ENCODE assay signal across 12 mouse cellular contexts in the genomic region with DNA sequence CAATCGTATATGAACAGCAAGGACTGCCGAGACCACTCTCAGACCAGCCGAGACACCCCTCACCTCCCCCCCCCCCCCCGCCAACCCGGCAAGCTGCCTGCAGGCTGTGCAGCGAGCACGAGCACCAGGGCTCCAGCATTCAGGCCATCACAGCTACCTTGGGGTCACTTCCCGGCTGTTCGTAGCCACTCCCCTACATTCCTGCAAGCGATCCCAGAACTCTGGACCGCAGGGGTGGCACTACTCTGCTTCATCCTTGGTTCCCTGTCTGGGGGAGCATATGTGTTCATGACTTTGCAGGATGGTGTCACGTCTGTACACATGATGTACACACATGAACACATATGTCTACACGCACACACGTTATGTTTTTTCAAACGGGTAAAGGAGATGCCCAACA. TPM values are rescaled to one million over a fixed set of nuclear protein-coding genes. Genes with fewer than 3 reads are reported as not detected.
DNase-seq lines count a peak whose midpoint lies in the region; ATAC-seq and TF ChIP-seq lines count a peak whose summit lies in the region.
"Had no signal": no experiment of that assay in that cellular context is flagged by ENCODE, and none has a peak within 500 bp of the region (broad histone marks: within the 10 kb centered on the region; RNA-seq: fewer than 3 reads in every experiment).

No protein-coding gene starts in this region.

- no peak overlapping the region for H3K9ac ChIP-seq in intestine, embryonic 14.5 days (ENCODE audit: low read length)
- no peak overlapping the region for H3K9ac ChIP-seq in intestine, embryonic 16.5 days (ENCODE audit: low read depth, low read length)
- no peak overlapping the region for H3K9ac ChIP-seq in limb, embryonic 11.5 days (ENCODE audit: low read length)
- H3K9ac ChIP-seq: forebrain, embryonic 12.5 days had no signal

- no peak for ATAC-seq in intestine, embryonic 14.5 days (replicated peaks; ENCODE audit: low FRiP score, low TSS enrichment, low read depth)
- no peak for ATAC-seq in intestine, embryonic 16.5 days
- ATAC-seq in limb, embryonic 11.5 days (ENCODE audit: insufficient number of reproducible peaks, low FRiP score, low TSS enrichment, low read depth) = peak; percentile 11; the same call in 1 of the 2 replicates
- ATAC-seq in activated CD4-positive, CD25-positive, alpha-beta regulatory T cell, adult 4 months = no peak
- ATAC-seq in inflammation-experienced regulatory T-cells, adult 6 months = no peak

- no peak for TF ChIP-seq POLR2A in brain, embryonic 14.5 days (IDR thresholded peaks at IDR 0.05; ENCODE audit: borderline replicate concordance, extremely low read depth, insufficient read depth, insufficient read length, poor library complexity, severe bottlenecking)

- H3K27ac ChIP-seq in intestine, embryonic 14.5 days (ENCODE audit: low read depth) = no peak overlapping the region
- H3K27ac ChIP-seq in intestine, embryonic 16.5 days (ENCODE audit: low read length) = no peak overlapping the region
- no peak overlapping the region; the same call in 1 of the 2 replicates for H3K27ac ChIP-seq in embryonic facial prominence, embryonic 10.5 days (replicated peaks)
- no peak overlapping the region for H3K27ac ChIP-seq in limb, embryonic 11.5 days (replicated peaks; ENCODE audit: low read depth, low read length)
- H3K27ac ChIP-seq: forebrain, embryonic 12.5 days had no signal

- WGBS in intestine, embryonic 14.5 days = 24% methylated on average over 11 of the region's 15 CpGs
- WGBS in intestine, embryonic 16.5 days = 23% methylated on average over 11 of the region's 15 CpGs
- WGBS in embryonic facial prominence, embryonic 10.5 days = 28% methylated on average over 13 of the region's 15 CpGs
- WGBS in limb, embryonic 11.5 days = 27% methylated on average over 11 of the region's 15 CpGs

- H3K4me3 ChIP-seq in intestine, embryonic 14.5 days (ENCODE audit: low read depth, low read length) = no peak overlapping the region
- H3K4me3 ChIP-seq in intestine, embryonic 16.5 days (ENCODE audit: low read length) = no peak overlapping the region
- H3K4me3 ChIP-seq in embryonic facial prominence, embryonic 10.5 days = peak overlapping the region; percentile 25; the same call in 1 of the 2 replicates
- H3K4me3 ChIP-seq in limb, embryonic 11.5 days (ENCODE audit: low read depth, low read length) = no peak overlapping the region
- H3K4me3 ChIP-seq: forebrain, embryonic 12.5 days had no signal

- H3K9me3 ChIP-seq in intestine, embryonic 14.5 days (ENCODE audit: control insufficient read depth, low read length) = no peaks in the 10 kb centered on the region
- H3K9me3 ChIP-seq in intestine, embryonic 16.5 days (ENCODE audit: control insufficient read depth, low read length) = no peaks in the 10 kb centered on the region
- H3K9me3 ChIP-seq in embryonic facial prominence, embryonic 10.5 days = no peaks in the 10 kb centered on the region
- H3K9me3 ChIP-seq in limb, embryonic 11.5 days (ENCODE audit: control insufficient read depth, low read length) = no peaks in the 10 kb centered on the region
- H3K9me3 ChIP-seq: forebrain, embryonic 12.5 days had no signal

- no peak for TF ChIP-seq CTCF in brain, embryonic 14.5 days (IDR thresholded peaks at IDR 0.05; ENCODE audit: borderline replicate concordance, extremely low read depth, insufficient read depth, insufficient read length)

- H3K4me2 ChIP-seq in intestine, embryonic 14.5 days (ENCODE audit: low read length) = peak overlapping the region; percentile 26; the same call in 1 of the 2 replicates
- no peak overlapping the region; the same call in 1 of the 2 replicates for H3K4me2 ChIP-seq in intestine, embryonic 16.5 days (ENCODE audit: low read depth, low read length)
- peak overlapping the region; percentile 18; the same call in 1 of the 2 replicates for H3K4me2 ChIP-seq in limb, embryonic 11.5 days (ENCODE audit: low read depth, severe bottlenecking)
- H3K4me2 ChIP-seq: forebrain, embryonic 12.5 days; liver, embryonic 11.5 days had no signal

- H3K4me1 ChIP-seq in intestine, embryonic 14.5 days (replicated peaks; ENCODE audit: control insufficient read depth, insufficient read depth, low read length) = 0 out of 2 replicates have a peak, but pooled peaks cover 3% of the 10 kb centered on the region
- peaks cover 10% of the 10 kb centered on the region for H3K4me1 ChIP-seq in intestine, embryonic 16.5 days (ENCODE audit: control insufficient read depth, insufficient read depth, low read length)
- peaks cover 48% of the 10 kb centered on the region for H3K4me1 ChIP-seq in embryonic facial prominence, embryonic 10.5 days
- 0 out of 2 replicates have a peak, but pooled peaks cover 2% of the 10 kb centered on the region for H3K4me1 ChIP-seq in limb, embryonic 11.5 days (ENCODE audit: control insufficient read depth, insufficient read depth, low read length)

- DNase-seq in intestine, embryonic 14.5 days (ENCODE audit: low spot score) = peak; percentile 60
- peak; percentile 1 for DNase-seq in brain, embryonic 14.5 days (ENCODE audit: low read depth)
- peak; percentile 51 for DNase-seq in embryonic facial prominence, embryonic 10.5 days (ENCODE audit: low spot score)
- peak; percentile 53 for DNase-seq in limb, embryonic 11.5 days (ENCODE audit: low spot score)
- no peak for DNase-seq in testis, postnatal 10 days (ENCODE audit: low spot score)
- DNase-seq: adrenal gland, adult 8-10 months; gastrocnemius, postnatal 25 days had no signal

- H3K36me3 ChIP-seq in intestine, embryonic 14.5 days (ENCODE audit: control insufficient read depth, insufficient read depth, low read length) = peaks cover 30% of the 10 kb centered on the region
- peaks cover 10% of the 10 kb centered on the region for H3K36me3 ChIP-seq in intestine, embryonic 16.5 days (ENCODE audit: control insufficient read depth, insufficient read depth, low read length)
- H3K36me3 ChIP-seq in embryonic facial prominence, embryonic 10.5 days (replicated peaks) = peaks cover 35% of the 10 kb centered on the region
- peaks cover 15% of the 10 kb centered on the region for H3K36me3 ChIP-seq in limb, embryonic 11.5 days (ENCODE audit: control insufficient read depth, insufficient read depth, low read length)

- H3K27me3 ChIP-seq in intestine, embryonic 14.5 days (replicated peaks; ENCODE audit: control insufficient read depth, insufficient read depth, low read length) = no peaks in the 10 kb centered on the region
- H3K27me3 ChIP-seq in intestine, embryonic 16.5 days (replicated peaks; ENCODE audit: control insufficient read depth, insufficient read depth, low read length) = no peaks in the 10 kb centered on the region
- H3K27me3 ChIP-seq in embryonic facial prominence, embryonic 10.5 days (replicated peaks; ENCODE audit: low read depth, poor library complexity, severe bottlenecking) = no peaks in the 10 kb centered on the region
- H3K27me3 ChIP-seq in limb, embryonic 11.5 days (ENCODE audit: control insufficient read depth, insufficient read depth, low read length) = no peaks in the 10 kb centered on the region
- H3K27me3 ChIP-seq: forebrain, embryonic 12.5 days had no signal

RNA-seq across cellular contexts. Expression of gene Ephb4, which starts 27.7 kb away (rescaled TPM):
- 48.2 and 51.3 TPM in 2 replicates for polyA plus RNA-seq in intestine, embryonic 14.5 days (2014; fragmentation: Nextera tagmentation; extraction: Ambion mirVana)
- polyA plus RNA-seq in intestine, embryonic 16.5 days (2015; fragmentation: Nextera tagmentation; extraction: Ambion mirVana) = 29.9 and 31.2 TPM in 2 replicates
- 15.5 and 18.8 TPM in 2 replicates for polyA plus RNA-seq in brain, embryonic 14.5 days (2012; rRNA removed)
- polyA plus RNA-seq in embryonic facial prominence, embryonic 10.5 days (2016; fragmentation: Nextera tagmentation; extraction: Ambion mirVana) = 53.6 and 56.8 TPM in 2 replicates
- polyA plus RNA-seq in limb, embryonic 11.5 days (2014; fragmentation: Nextera tagmentation; extraction: Ambion mirVana) = 71.2 and 76.7 TPM in 2 replicates
- not detected for polyA plus RNA-seq in activated CD4-positive, CD25-positive, alpha-beta regulatory T cell, adult 4 months (2017; shearing (Covaris generic))
- polyA plus RNA-seq in inflammation-experienced regulatory T-cells, adult 6 months (2017; shearing (Covaris generic)) = not detected

RNA-seq across cellular contexts. Expression of gene Slc12a9, which starts 44.2 kb away (rescaled TPM):
- 7.9 and 9.5 TPM in 2 replicates for polyA plus RNA-seq in intestine, embryonic 14.5 days (2014; fragmentation: Nextera tagmentation; extraction: Ambion mirVana)
- 14.7 and 15.7 TPM in 2 replicates for polyA plus RNA-seq in intestine, embryonic 16.5 days (2015; fragmentation: Nextera tagmentation; extraction: Ambion mirVana)
- 34.0 and 34.8 TPM in 2 replicates for polyA plus RNA-seq in brain, embryonic 14.5 days (2012; rRNA removed)
- polyA plus RNA-seq in embryonic facial prominence, embryonic 10.5 days (2016; fragmentation: Nextera tagmentation; extraction: Ambion mirVana) = 12.6 and 13.4 TPM in 2 replicates
- polyA plus RNA-seq in limb, embryonic 11.5 days (2014; fragmentation: Nextera tagmentation; extraction: Ambion mirVana) = 4.7 and 6.4 TPM in 2 replicates
- polyA plus RNA-seq in activated CD4-positive, CD25-positive, alpha-beta regulatory T cell, adult 4 months (2017; shearing (Covaris generic)) = 10 to 100 TPM in 1 of 2 experiments, 1 to 10 TPM in 1; 7.8 to 10.1 TPM
- 10 to 100 TPM in 2 of 3 experiments, 1 to 10 TPM in 1; 6.0 to 15.2 (median 11.0) TPM for polyA plus RNA-seq in inflammation-experienced regulatory T-cells, adult 6 months (2017; shearing (Covaris generic))

Comparison
In these comparisons a context has a peak if more than half of its experiments do, and no peak if none do; other contexts are left out.
1. RNA of gene Ephb4, which starts 27.7 kb away (polyA plus RNA-seq): 71.2 to 76.7 TPM in limb, embryonic 11.5 days, 53.6 to 56.8 TPM in embryonic facial prominence, embryonic 10.5 days, 48.2 to 51.3 TPM in intestine, embryonic 14.5 days, 29.9 to 31.2 TPM in intestine, embryonic 16.5 days and 15.5 to 18.8 TPM in brain, embryonic 14.5 days; not detected in activated CD4-positive, CD25-positive, alpha-beta regulatory T cell, adult 4 months and not detected in inflammation-experienced regulatory T-cells, adult 6 months; every median in the first group is over 10 times any median in the second.